Mouse (Mus musculus): Measurements from ENCODE around the gene Prm1. TPM values are rescaled to one million over a fixed set of nuclear protein-coding genes. Genes with fewer than 3 reads are reported as not detected.

Gene Prm1
- polyA plus RNA-seq, 1 experiment from 2014 or later = not detected

DNA sequence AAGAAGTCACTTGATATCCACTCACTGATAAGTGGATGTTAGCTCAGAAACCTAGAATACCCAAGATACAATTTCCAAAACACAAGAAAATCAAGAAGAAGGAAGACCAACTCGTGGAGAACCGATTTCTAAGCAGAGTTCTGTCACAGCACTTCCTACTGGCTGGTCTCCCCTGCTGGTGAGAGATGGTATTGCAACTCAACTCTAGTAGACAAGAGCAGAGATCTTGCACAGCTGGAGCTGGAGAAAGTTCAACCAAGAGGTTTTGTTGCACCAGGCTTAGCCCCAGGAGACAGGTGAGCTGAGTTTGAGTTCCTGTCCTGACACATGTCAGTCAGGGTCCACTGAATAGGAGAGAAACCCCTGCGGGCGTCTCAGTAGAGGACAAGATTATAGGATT, 38.5 kb downstream of the Prm1 start:
- Histone ChIP-seq H3K4me3 (no peak overlapping the region), H3K9me3 (replicated peaks) (no peaks in the 10 kb centered on the region), H3K27ac (ENCODE audit: poor library complexity, severe bottlenecking) (no peak overlapping the region), H3K36me3 (no peaks in the 10 kb centered on the region), H3K27me3 (replicated peaks) (peaks cover 27% of the 10 kb centered on the region), H3K9ac (no peak overlapping the region), H3K4me1 (replicated peaks) (peaks cover 21% of the 10 kb centered on the region), H3K4me2 (no peak overlapping the region)
- no peak for ATAC-seq (ENCODE audit: insufficient number of reproducible peaks, low FRiP score)
- 41% methylated on average over 4 of the region's 4 CpGs for WGBS

- Histone ChIP-seq H3K9me3 (replicated peaks) (no peaks in the 10 kb centered on the region), H3K27me3 (replicated peaks) (peaks cover 24% of the 10 kb centered on the region), H3K36me3 (no peaks in the 10 kb centered on the region), H3K4me2 (no peak overlapping the region), H3K27ac (ENCODE audit: poor library complexity, severe bottlenecking) (no peak overlapping the region), H3K9ac (no peak overlapping the region), H3K4me1 (replicated peaks) (peaks cover 8% of the 10 kb centered on the region), H3K4me3 (no peak overlapping the region)
- WGBS = 70% methylated on average over 2 of the region's 2 CpGs
- no peak for ATAC-seq (ENCODE audit: insufficient number of reproducible peaks, low FRiP score)
Observed at GRCm38 (mm10) chr16:10764323-10764722, 41.3 kb downstream of the Prm1 start.

- 52% methylated on average over 6 of the region's 6 CpGs for WGBS
- no peaks in the 10 kb centered on the region for H3K9me3 ChIP-seq (replicated peaks)
- peaks cover 22% of the 10 kb centered on the region for H3K27me3 ChIP-seq (replicated peaks)
- peaks cover 7% of the 10 kb centered on the region for H3K4me1 ChIP-seq (replicated peaks)
- no peaks in the 10 kb centered on the region for H3K36me3 ChIP-seq
- no peak overlapping the region for H3K27ac ChIP-seq (ENCODE audit: poor library complexity, severe bottlenecking)
- ATAC-seq (ENCODE audit: insufficient number of reproducible peaks, low FRiP score) = no peak
- no peak overlapping the region for H3K4me3 ChIP-seq
- no peak overlapping the region for H3K4me2 ChIP-seq
- no peak overlapping the region for H3K9ac ChIP-seq
Observed at GRCm38 (mm10) chr16:10763540-10764264, 41.9 kb downstream of the Prm1 start.

DNA sequence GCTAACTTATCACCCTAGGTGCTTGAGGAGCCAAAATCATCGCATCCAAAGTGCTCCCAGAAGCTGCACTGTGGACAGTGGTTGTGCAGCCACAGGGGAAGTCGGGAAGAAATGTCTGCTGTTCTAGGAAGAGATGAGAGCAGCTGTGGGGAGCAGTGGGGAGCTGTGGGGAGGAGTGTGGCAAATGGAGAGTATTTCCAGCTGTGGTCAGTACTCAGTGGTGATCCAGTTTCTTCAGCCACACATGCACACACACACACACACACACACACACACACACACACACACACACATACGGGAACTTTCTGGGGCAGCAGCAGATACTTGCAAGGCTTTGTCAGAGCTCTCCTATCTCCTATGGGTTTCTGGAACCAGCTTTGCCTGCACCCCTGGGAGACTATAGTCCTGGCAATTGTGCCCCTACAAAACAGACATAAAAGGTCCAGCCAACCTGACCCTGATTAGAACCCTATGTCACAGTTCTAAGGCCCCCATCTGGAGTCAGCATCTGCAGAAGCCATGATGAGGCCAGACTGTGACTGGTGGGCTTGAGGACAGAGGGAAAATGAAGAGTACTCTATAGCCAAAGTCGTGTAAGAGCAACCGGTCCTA, 43.0 kb downstream of the Prm1 start:
- ATAC-seq (ENCODE audit: insufficient number of reproducible peaks, low FRiP score) = no peak
- H3K27me3 ChIP-seq (replicated peaks) = peaks cover 15% of the 10 kb centered on the region

GRCm38 (mm10) chr16:10761182-10761581, 44.5 kb downstream of the Prm1 start:
- H3K9ac ChIP-seq = no peak overlapping the region
- peaks cover 7% of the 10 kb centered on the region for H3K4me1 ChIP-seq (replicated peaks)
- H3K9me3 ChIP-seq (replicated peaks) = no peaks in the 10 kb centered on the region
- H3K36me3 ChIP-seq = no peaks in the 10 kb centered on the region
- H3K4me3 ChIP-seq = no peak overlapping the region
- no peak overlapping the region for H3K4me2 ChIP-seq
- peaks cover 15% of the 10 kb centered on the region for H3K27me3 ChIP-seq (replicated peaks)
- ATAC-seq (ENCODE audit: insufficient number of reproducible peaks, low FRiP score) = no peak
- no peak overlapping the region for H3K27ac ChIP-seq (ENCODE audit: poor library complexity, severe bottlenecking)
- WGBS = 48% methylated on average over 8 of the region's 8 CpGs

More for the DNA sequence above, 43.0 kb downstream of the Prm1 start:
- H3K4me1 ChIP-seq (replicated peaks) = peaks cover 7% of the 10 kb centered on the region
- no peaks in the 10 kb centered on the region for H3K9me3 ChIP-seq (replicated peaks)
- no peak overlapping the region for H3K4me2 ChIP-seq
- 67% methylated on average over 5 of the region's 5 CpGs for WGBS
- H3K9ac ChIP-seq = no peak overlapping the region
- no peak overlapping the region for H3K4me3 ChIP-seq
- H3K36me3 ChIP-seq = no peaks in the 10 kb centered on the region
- no peak overlapping the region for H3K27ac ChIP-seq (ENCODE audit: poor library complexity, severe bottlenecking)

GRCm38 (mm10) chr16:10756168-10756567, 49.5 kb downstream of the Prm1 start:
- Histone ChIP-seq H3K4me1 (replicated peaks) (peaks cover 4% of the 10 kb centered on the region), H3K9ac (no peak overlapping the region), H3K27me3 (replicated peaks) (no peaks in the 10 kb centered on the region; the same call in 1 of the 2 replicates), H3K36me3 (no peaks in the 10 kb centered on the region), H3K4me2 (no peak overlapping the region), H3K9me3 (replicated peaks) (no peaks in the 10 kb centered on the region), H3K27ac (ENCODE audit: poor library complexity, severe bottlenecking) (no peak overlapping the region), H3K4me3 (no peak overlapping the region)
- WGBS = 75% methylated on average over 6 of the region's 6 CpGs
- no peak for ATAC-seq (ENCODE audit: insufficient number of reproducible peaks, low FRiP score)

DNA sequence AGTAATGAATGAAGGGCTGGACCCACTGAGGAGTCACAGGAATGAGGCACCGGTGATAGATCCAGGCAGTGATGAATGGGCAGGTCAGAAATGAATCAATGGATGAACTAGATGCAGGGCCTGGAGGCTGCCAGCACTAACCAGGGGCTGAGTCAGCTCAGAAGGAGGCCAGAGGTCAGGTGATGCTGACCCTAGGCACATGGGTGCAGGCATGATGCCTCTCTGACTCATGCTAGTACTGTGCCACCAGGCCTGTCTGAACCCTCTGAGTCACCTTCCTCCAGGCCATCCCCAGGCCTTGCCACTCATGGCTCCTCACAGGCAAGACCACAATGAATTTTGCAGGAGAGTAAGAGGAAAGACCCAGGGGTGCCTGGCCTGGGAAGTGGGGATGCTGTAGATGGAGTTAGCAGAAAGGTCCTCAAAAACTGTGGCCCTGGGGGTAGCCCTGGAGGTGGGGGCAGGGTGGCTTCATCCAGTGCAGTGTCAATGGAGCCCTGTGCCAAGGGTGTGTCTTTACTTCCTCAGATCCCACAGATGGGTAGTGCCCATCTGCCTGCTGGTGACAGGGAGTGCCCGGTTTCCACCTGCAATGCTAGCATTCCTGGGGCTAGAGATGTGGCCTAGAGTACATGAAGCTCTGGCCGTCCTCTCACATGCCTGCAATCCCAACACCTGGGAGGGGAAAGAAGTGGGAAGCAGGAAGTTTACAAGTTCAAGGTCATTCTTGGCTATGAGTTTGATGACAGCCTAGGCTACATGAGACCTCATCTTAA, 50.9 kb downstream of the Prm1 start:
- Histone ChIP-seq H3K9ac (no peak overlapping the region), H3K9me3 (replicated peaks) (no peaks in the 10 kb centered on the region), H3K27ac (ENCODE audit: poor library complexity, severe bottlenecking) (no peak overlapping the region), H3K36me3 (no peaks in the 10 kb centered on the region), H3K4me3 (no peak overlapping the region), H3K4me1 (replicated peaks) (peaks cover 8% of the 10 kb centered on the region), H3K27me3 (replicated peaks) (no peaks in the 10 kb centered on the region; the same call in 1 of the 2 replicates), H3K4me2 (no peak overlapping the region)
- ATAC-seq (ENCODE audit: insufficient number of reproducible peaks, low FRiP score) = no peak
- WGBS = 72% methylated on average over 3 of the region's 3 CpGs

DNA sequence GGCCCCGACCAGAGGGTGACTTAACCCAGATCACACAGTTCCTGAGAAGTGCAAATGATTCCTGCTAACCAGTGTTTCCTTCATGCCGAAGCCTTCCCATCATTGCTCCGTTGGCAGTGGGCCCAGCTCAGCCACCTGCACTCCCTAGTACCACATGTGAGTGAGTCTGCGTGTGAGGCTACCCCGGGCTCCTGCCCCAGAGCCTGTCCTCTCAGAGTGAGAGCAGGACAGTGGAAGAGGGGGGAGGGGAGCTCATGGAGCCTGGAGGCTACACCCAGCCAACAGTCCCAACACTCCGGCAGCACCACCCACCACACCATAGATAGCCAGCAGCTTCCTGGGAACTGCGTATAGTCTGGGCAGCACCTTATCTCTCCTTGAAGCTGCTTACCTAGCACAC, 55.8 kb downstream of the Prm1 start:
- no peaks in the 10 kb centered on the region for H3K27me3 ChIP-seq (replicated peaks)
- H3K27ac ChIP-seq (ENCODE audit: poor library complexity, severe bottlenecking) = 0 out of 2 replicates have a peak overlapping the region, but pooled peaks have one; percentile 10
- peaks cover 17% of the 10 kb centered on the region for H3K4me1 ChIP-seq (replicated peaks)
- ATAC-seq (ENCODE audit: insufficient number of reproducible peaks, low FRiP score) = peak; percentile 71; the same call in 1 of the 2 replicates
- no peaks in the 10 kb centered on the region for H3K36me3 ChIP-seq
- H3K9me3 ChIP-seq (replicated peaks) = no peaks in the 10 kb centered on the region
- WGBS = 25% methylated on average over 7 of the region's 7 CpGs
- H3K9ac ChIP-seq = no peak overlapping the region
- H3K4me3 ChIP-seq = no peak overlapping the region
- no peak overlapping the region for H3K4me2 ChIP-seq

GRCm38 (mm10) chr16:10749226-10749625, 56.4 kb downstream of the Prm1 start:
- H3K9ac ChIP-seq = no peak overlapping the region
- 28% methylated on average over 7 of the region's 7 CpGs for WGBS
- no peaks in the 10 kb centered on the region for H3K27me3 ChIP-seq (replicated peaks)
- no peaks in the 10 kb centered on the region for H3K36me3 ChIP-seq
- no peak overlapping the region for H3K4me2 ChIP-seq
- peaks cover 17% of the 10 kb centered on the region for H3K4me1 ChIP-seq (replicated peaks)
- H3K9me3 ChIP-seq (replicated peaks) = no peaks in the 10 kb centered on the region
- no peak overlapping the region for H3K4me3 ChIP-seq
- H3K27ac ChIP-seq (ENCODE audit: poor library complexity, severe bottlenecking) = 0 out of 2 replicates have a peak overlapping the region, but pooled peaks have one; percentile 10
- no peak for ATAC-seq (ENCODE audit: insufficient number of reproducible peaks, low FRiP score)

All from heart, embryonic 12.5 days (tissue).